Mouse (Mus musculus): ENCODE data around the gene Ildr1.

GRCm38 (mm10) chr16:36681829-36682228, 11.9 kb upstream of the Ildr1 start:
- no peak for TF ChIP-seq E2F4 (IDR thresholded peaks at IDR 0.05; ENCODE audit: insufficient read depth)
- no peak for TF ChIP-seq CEBPB (IDR thresholded peaks at IDR 0.05; ENCODE audit: insufficient read depth, poor library complexity, severe bottlenecking)
- no peak for TF ChIP-seq POLR2A (IDR thresholded peaks at IDR 0.05; ENCODE audit: insufficient read length, low read depth)
- no peak for TF ChIP-seq SRF (IDR thresholded peaks at IDR 0.05; ENCODE audit: control insufficient read depth, insufficient read length, low read depth)
- no peak for TF ChIP-seq TCF12 (IDR thresholded peaks at IDR 0.05; ENCODE audit: insufficient read depth, poor library complexity, severe bottlenecking)
- no peak for TF ChIP-seq MAX (IDR thresholded peaks at IDR 0.05; ENCODE audit: low read depth)
- TF ChIP-seq MYOG (IDR thresholded peaks at IDR 0.05; ENCODE audit: control insufficient read depth in 1 of 3, insufficient read depth in 1 of 3, insufficient read length in 2 of 3, low read depth in 2 of 3): no peak
- no peak for TF ChIP-seq USF1 (IDR thresholded peaks at IDR 0.05; ENCODE audit: low read depth)
- TF ChIP-seq POLR2AphosphoS2 (IDR thresholded peaks at IDR 0.05; ENCODE audit: insufficient read length, low read depth): no peak
- TF ChIP-seq REST (IDR thresholded peaks at IDR 0.05; ENCODE audit: insufficient read depth, insufficient read length): no peak
- no peak for TF ChIP-seq TCF3 (IDR thresholded peaks at IDR 0.05; ENCODE audit: insufficient read length, low read depth)

All from myocyte (in vitro differentiated cells).